Mouse (Mus musculus): ENCODE data around the gene Pbxip1.
A peak's percentile ranks its signal among the peaks of the same experiment; 100 is the strongest.
"Not testable (repeated sequence)": the region's sequence is repeated elsewhere in the genome, so short reads cannot be mapped to it uniquely, and the experiment has no call there.

Pbxip1 gene

DNA sequence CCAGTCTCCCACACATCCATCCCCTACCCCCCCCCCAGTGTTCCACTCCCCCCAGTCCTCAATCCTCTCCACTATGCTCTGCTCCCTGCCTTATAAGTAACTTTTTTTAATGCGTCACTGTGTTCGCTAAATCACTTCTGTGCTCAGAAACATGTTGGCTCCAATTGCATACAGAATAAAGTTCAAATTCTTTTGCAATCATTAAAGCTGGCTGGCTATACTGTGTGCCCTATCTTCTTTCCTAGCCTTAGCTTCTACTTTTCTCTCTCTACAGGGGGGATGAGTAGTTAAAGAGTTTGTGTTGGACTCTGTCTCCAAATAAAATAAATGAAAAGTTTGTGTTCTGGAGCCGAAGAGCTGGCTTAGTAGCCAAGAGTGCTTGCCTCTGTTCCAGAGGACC lies 26.8 kb upstream of the Pbxip1 start:
- DNase-seq (ENCODE audit: low spot score), result no peak

DNA sequence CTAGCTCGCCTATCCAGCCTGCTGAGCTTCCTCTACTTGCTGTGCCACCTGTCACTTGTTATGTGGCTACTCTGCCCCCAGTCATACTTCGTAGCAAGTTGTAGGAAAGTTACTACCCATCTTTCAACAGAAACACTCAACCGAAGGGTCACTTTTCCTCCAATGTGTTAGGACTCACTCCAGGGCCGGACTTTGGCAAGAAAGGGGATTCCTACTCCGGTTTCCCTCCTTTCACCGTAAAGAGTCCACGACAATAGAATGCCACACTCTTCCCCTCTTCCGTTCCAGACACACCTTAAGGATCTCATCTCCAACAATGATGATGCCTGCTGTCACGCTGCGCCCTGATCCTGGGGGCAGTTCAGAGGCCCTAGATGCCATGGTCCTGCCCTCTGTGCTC lies 25.6 kb upstream of the Pbxip1 start:
- DNase-seq (ENCODE audit: low spot score), result no peak

DNA sequence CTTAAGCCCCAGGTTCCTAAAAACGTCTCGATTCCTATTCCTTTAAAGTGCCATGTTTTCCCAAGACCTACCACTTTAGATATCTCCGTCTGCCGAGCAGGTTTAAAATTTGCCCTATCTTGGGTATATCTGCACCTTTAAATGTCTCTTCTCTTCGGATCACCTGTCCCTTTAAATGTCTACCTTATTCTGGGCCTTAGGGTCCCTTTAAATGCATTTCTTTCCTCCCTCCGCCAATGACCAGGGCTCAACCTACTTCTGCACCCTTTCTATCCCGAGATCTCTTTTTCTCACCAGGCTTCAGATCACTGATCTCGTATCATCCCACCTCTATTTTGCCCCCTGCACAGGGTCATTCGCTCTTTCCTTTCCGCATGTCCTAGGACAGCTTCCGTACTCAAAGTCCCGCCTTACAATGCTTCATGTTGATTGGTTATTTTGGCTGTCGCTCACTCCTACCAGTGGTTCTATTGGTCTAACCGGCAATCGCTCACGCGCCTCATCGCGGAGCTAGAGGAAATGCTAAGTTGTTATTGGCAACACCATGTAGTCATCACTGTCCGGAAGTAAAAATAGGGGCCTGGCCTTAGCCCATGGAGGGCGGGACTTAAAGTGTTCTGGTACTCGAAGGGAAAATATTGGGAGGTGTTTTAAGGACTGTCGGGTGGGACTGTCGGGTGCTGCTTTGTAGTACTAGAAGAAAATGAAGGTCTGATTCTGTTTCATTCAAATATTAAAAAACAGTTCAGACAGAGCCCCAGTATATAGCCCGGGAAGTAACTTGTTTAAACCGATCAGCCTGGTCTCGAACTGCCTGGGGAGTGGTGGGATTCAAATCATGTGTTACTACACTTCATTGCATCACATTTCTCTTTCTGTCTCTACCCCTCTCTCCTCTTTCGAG lies 24.8 kb upstream of the Pbxip1 start, which contains the start of gene Flad1:
Gene Flad1 (minus strand): TSS at position 381 of the 904 bp plus-strand sequence.
- DNase-seq (ENCODE audit: low spot score), result peak; percentile 94

- no peak for DNase-seq (ENCODE audit: low spot score)
Measured at GRCm38 (mm10) chr3:89416158-89416557, 20.3 kb upstream of the Pbxip1 start.

GRCm38 (mm10) chr3:89417131-89417530 lies 19.4 kb upstream of the Pbxip1 start:
- no peak for DNase-seq (ENCODE audit: low spot score)

- no peak for DNase-seq (ENCODE audit: low spot score)
Measured at GRCm38 (mm10) chr3:89417840-89418169, 18.7 kb upstream of the Pbxip1 start.

DNA sequence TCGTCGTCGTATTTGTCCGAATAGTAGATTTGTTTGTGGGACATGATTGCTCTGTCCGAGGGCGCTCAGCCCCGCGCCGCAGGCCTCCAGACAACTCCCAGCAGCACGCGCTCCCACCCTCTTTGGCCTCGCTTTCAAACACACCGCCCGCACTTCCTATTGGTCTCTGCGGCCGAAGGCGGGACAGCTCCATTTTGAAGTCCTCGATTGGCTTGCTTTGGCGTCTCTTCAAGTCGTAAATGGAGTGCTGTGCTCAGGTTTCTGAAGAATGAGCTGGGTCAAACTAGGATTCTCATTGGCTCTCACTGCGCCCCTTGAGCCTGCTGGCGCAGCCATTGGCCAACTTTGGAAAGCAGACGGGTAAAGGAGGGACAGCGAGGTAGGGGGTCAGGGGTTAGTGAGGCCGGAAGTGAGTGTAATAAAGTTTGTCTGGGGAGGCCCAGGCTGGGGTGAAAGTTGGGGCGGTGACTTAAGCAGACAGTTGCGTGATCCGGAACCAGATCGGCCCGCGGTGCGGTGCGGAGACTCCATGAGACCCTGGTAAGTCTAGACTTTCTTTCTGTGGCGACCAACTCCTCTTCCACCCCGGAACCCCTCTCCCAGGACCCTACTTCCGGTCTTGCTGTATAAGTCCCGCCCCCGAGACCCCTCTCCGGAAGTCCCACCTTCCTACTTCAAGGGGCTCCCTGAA lies 18.2 kb upstream of the Pbxip1 start, which contains the start of the genes Cks1b and Shc1:
Gene Cks1b (minus strand): TSS at position 214 of the 691 bp plus-strand sequence.
Gene Shc1 (plus strand): TSS at position 274 of the 691 bp plus-strand sequence.
- peak; percentile 63 for DNase-seq (ENCODE audit: low spot score)

DNA sequence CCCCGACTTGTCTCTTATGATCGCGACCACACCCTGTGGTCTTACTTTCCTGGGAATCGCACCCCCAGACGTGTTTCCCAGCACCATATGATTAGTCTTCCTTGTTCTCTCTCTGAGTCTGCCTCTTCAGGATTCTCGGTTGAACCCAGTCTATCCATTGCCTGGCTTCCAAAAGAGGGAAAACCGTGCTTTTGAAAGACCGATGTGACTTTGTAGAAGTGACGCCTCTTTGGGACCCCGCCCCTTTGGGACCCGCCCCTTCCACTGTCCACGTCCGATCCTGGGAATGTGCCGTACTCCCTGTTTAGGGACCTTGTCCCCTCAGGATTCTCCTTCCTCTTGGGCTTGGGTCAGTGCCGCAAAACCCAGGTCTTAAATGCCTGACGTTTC lies 17.6 kb upstream of the Pbxip1 start:
- peak; percentile 47 for DNase-seq (ENCODE audit: low spot score)

DNA sequence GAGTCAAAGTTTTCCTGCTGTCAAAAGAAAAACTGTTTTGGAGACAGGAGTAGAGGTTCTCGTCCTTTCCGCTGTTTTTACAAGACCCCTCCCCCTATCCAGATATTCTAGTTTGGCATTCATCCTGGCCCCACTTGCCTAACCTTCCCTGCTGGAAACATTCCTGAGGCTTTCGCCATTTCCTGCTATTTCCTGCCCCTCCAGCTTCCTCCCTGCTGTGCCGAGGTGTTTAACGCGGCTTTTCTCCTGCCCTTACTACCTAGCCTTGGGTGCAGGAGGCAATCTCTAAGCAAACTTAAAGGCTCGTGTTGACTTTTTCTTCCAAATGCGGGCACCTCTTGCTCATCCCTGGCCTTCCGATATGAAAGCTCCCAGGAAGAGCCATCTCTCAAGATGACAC lies 16.9 kb upstream of the Pbxip1 start:
- no peak for DNase-seq (ENCODE audit: low spot score)

GRCm38 (mm10) chr3:89419981-89420380 lies 16.5 kb upstream of the Pbxip1 start:
- DNase-seq (ENCODE audit: low spot score), result no peak

DNA sequence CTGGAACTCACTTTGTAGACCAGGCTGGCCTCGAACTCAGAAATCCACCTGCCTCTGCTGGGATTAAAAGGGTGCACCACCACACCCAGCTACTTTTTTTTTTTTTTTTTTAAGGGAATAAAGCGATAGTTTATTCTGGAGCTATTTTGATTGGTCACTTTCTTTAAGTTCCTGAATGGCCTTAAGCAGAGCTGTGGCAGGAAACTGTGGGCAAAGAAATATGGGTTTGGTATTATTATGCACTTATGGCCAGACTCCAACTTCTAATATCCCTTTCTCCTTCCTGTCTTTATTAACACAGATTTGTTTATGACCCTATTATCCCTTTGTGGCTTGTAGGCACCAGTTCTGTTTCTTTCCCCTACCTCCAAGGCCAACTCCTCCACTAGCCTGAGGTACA lies 16.1 kb upstream of the Pbxip1 start:
- no peak for DNase-seq (ENCODE audit: low spot score)

GRCm38 (mm10) chr3:89421002-89421774 lies 15.3 kb upstream of the Pbxip1 start:
- peak; percentile 26 for DNase-seq (ENCODE audit: low spot score)

DNA sequence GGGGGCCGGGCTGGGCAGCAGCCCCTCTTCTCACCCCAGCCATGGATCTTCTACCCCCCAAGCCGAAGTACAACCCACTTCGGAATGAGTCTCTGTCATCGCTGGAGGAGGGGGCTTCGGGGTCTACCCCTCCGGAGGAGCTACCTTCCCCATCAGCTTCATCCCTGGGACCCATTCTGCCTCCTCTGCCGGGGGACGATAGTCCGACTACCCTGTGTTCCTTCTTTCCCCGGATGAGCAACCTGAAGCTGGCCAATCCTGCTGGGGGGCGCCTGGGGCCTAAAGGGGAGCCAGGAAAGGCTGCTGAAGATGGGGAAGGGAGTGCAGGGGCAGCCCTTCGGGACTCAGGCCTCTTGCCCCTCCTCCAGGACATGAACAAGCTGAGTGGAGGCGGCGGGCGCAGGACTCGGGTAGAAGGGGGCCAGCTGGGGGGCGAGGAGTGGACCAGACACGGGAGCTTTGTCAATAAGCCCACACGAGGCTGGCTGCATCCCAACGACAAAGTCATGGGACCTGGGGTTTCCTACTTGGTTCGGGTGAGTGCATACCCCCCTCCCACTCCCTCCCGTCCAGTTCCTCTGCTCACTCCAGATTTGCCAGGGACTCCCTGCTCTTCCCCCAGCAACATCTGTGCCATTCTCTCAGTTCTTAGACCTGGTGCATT lies 14.6 kb upstream of the Pbxip1 start:
- DNase-seq (ENCODE audit: low spot score), result no peak

DNA sequence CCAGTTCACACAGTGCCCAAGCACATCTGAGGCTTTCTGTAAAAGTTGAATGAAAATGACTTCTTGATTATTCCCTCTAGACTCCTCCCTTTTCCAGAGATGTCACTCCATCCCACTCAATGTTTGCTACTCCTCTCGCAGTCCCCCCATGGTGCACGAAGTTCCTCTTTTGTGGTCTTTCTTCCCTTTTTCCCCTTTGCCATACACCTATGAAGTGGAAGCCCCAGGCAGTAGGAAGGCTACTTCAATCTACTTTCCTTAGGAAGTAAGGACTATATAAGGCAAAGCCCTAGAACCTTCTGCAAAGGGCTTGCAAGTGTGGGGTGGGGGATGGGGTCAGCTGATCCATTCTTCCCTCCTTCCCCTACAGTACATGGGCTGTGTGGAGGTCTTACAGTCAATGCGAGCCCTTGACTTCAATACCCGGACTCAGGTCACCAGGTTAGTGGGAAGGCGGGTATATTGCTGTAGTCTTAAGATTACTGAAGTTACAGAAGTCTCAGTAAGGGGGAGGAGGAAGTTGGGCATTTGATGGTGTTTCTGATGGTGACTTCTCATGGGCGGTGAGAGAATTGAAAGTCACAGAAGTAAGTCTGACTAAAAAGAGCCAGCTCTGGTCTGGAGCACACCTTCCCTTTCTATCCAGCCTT lies 13.8 kb upstream of the Pbxip1 start:
- DNase-seq (ENCODE audit: low spot score), result no peak

DNA sequence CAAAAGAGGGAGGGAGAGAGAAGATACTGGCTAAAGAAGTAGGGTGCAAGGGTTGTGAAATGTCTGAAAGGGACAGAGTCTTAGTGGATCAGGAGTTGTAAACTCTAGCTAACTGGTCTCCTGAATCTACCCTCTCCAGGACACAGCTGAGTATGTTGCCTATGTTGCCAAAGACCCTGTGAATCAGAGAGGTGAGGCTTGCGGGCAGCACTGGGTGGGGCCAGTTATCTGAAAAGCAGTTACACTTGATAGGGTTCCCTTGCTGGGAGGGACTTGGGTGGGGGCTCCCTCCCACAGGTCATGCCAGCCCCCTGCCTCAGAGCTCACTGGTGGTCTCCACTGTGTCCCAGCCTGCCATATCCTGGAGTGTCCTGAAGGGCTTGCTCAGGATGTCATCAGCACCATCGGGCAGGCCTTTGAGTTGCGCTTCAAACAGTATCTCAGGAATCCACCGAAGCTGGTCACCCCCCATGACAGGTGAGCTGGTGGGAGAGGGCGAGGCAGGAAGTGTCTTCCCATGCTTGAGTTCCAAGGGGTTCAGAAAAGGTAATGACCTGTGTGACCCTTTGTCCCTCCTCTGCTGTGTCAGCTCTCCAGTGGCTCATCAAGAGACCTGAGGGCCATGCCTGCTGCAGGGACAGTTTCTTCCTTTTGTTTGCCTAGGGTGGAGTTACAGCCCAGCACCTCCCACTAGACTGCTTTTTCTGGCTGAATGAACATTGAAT lies 11.9 kb upstream of the Pbxip1 start:
- no peak for DNase-seq (ENCODE audit: low spot score)

DNA sequence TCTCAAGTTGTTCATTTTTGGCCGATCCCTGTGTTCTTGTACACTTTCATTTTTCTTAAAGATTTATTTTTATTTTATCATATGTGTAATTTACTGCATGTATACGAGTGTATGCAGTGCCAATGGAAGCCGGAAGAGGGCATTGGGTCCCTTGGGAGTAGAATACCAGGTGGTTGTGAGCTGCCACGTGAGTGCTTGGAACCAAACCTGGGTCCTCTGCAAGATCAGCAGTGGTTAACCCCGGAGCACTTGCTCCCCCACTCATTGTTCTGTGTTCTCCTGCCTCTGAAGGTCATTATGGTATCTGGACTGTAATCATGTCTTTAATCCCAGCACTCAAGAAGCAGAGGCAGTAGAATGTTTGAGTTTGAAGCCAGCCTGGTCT lies 11.4 kb upstream of the Pbxip1 start:
- no peak for DNase-seq (ENCODE audit: low spot score)

- DNase-seq (ENCODE audit: low spot score), result no peak
Measured at GRCm38 (mm10) chr3:89425876-89426275, 10.6 kb upstream of the Pbxip1 start.

DNA sequence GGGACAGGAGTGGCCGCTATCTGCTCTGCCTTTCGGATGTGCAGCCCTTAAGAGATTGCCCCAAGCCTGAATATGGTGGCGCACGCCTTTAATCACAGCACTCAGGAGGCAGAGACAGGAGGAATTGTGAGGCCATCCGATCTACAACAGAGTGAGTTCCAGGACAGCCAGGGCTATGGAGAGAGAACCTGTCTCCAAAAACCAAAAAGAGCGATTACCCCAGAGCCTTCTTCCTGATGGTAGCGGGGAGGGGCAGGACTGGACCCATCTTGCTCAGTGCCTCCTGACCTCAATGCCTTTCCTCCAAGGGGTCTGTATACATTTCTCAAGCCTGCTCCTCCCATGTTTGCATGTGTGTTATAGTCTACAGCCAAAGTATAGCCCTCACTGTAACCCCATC lies 7.5 kb upstream of the Pbxip1 start:
- not testable (repeated sequence) for DNase-seq (ENCODE audit: low spot score)

DNA sequence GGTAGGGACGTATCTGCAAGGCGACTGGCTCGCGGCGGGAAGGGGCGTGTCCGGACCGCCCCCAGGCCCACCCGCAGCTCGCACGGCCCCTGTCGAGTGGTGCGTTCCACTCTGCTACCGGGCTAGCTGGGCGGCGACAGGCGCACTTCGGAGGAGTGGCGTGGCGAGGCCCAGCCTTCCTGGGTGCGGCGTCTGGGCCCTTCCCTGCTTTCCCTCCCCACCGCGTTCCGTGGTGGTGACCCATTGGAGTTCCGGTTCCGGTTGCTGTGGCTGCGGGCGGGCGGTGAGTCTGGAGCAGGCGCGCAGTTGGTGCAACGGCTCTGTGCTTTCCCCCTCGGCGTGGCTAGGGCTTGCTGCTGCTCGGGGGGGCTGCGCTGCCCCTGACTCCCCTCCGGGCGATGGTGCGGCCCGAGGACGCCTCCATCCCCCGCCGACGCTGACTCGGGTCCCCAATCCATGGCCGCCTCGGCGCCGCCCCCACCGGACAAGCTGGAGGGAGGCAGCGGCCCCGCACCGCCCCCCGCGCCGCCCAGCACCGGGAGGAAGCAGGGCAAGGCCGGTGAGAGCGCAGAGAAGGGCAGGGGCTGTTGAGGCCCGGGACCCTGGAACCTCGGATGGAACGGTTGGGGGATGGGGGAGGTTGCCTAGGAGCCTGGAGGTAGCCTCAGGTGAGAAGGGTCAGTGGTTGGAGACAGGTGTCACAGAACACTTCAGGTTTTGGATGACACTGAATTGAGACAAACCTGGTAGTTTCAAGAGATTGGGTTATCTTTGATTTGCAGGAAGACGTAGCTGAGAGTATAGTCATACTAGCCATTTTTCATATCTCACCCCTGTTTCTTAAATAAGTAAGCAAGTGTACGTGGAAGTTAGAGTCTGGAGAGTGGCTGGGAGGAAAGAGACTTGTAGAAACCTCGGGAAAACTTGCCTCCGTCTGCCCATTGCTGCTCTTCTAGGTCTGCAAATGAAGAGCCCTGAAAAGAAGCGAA lies 6.0 kb upstream of the Pbxip1 start, which contains the start of gene Pygo2:
Gene Pygo2 (plus strand): TSS at position 44 of the 989 bp plus-strand sequence.
- DNase-seq (ENCODE audit: low spot score), result peak; percentile 87
